Mouse (Mus musculus) cerebellum, adult 2 months (tissue): ENCODE results near the gene Gabrr2. TPM values are rescaled to one million over a fixed set of nuclear protein-coding genes. Genes with fewer than 3 reads are reported as not detected.

Source experiments
- DNase-seq, 2 experiments: peaks; one replicate each; pipeline ENCODE4 v3.0.0; 2021
- H3K27ac ChIP-seq: fragments of 200-500 bp; 2 replicates; pipeline ENCODE4 v1.5.1; 2012; ENCODE audit warnings: low read length, control low read depth, inconsistent platforms; ENCODE audit not compliant: insufficient read depth
- H3K27me3 ChIP-seq: fragments of 200-500 bp; 2 replicates; pipeline ENCODE4 v1.6.1; 2012; ENCODE audit warnings: inconsistent platforms, mild to moderate bottlenecking, low read length, moderate library complexity; ENCODE audit not compliant: control insufficient read depth, insufficient read depth
- H3K4me1 ChIP-seq: fragments of 200-500 bp; 2 replicates; pipeline ENCODE4 v1.6.1; 2011; ENCODE audit warnings: low read length; ENCODE audit not compliant: control insufficient read depth, insufficient read depth
- H3K4me3 ChIP-seq: fragments of 200-500 bp; replicated peaks from 2 replicates; pipeline ENCODE3; 2011; ENCODE audit warnings: mild to moderate bottlenecking, low read depth, low read length, control low read depth; ENCODE audit not compliant: insufficient read depth
- CTCF ChIP-seq: fragments of 200-500 bp; IDR thresholded peaks from 2 replicates; pipeline ENCODE4 v1.5.1; 2011; ENCODE audit warnings: low read depth, mild to moderate bottlenecking, control low read depth, low read length, moderate library complexity, borderline replicate concordance; ENCODE audit not compliant: insufficient read depth
- POLR2A ChIP-seq: fragments of 200-500 bp; IDR thresholded peaks from 2 replicates; pipeline ENCODE4 v1.6.1; 2011; ENCODE audit warnings: low read length, control low read depth, borderline replicate concordance; ENCODE audit not compliant: insufficient read depth
- WGBS: fragments of 180-500 bp; shearing (Covaris S2); methylation state at CpG from one replicate; pipeline ENCODE4 v1.1.7; 2018; 5-methylcytosine and 5-hydroxymethylcytosine counted together
- polyA plus RNA-seq: library from polyadenylated mRNA; depleted of rRNA; stranded (reverse); fragments of >200 nt; gene quantifications from 2 replicates; pipeline ENCODE4 v1.2.3, GENCODE M21; 2012; rRNA removed

Gabrr2 gene
- polyA plus RNA-seq, result 1.6 and 2.0 TPM in 2 replicates

- no peaks in the 10 kb centered on the region for H3K27me3 ChIP-seq
- WGBS, result 63% methylated on average over 4 of the region's 4 CpGs
- DNase-seq, result no peak
- no peak within 1 kb of the TSS for H3K4me3 ChIP-seq
- no peak within 1 kb of the TSS for H3K27ac ChIP-seq
- TF ChIP-seq POLR2A, result no peak
- TF ChIP-seq CTCF, result no peak
- H3K4me1 ChIP-seq, result peaks cover 3% of the 10 kb centered on the region
These were observed at the start of gene Gabrr2 for GRCm38 (mm10) chr4:33062981-33063380. TSS of gene Gabrr2 (plus strand) at chr4:33062999.

- WGBS, result 32% methylated on average over 9 of the region's 9 CpGs
- TF ChIP-seq CTCF (peak; percentile 96), POLR2A (no peak)
- H3K27ac ChIP-seq, result no peak overlapping the region
- H3K4me1 ChIP-seq, result no peaks in the 10 kb centered on the region
- no peaks in the 10 kb centered on the region for H3K27me3 ChIP-seq
- H3K4me3 ChIP-seq, result no peak overlapping the region
- DNase-seq, result peak; percentile 82 to 89
These were observed 44.3 kb upstream of the Gabrr2 start for GRCm38 (mm10) chr4:33018361-33018999.

GRCm38 (mm10) chr4:33024420-33024819, 38.4 kb upstream of the Gabrr2 start:
- Histone ChIP-seq H3K27ac (no peak overlapping the region), H3K27me3 (no peaks in the 10 kb centered on the region), H3K4me3 (no peak overlapping the region), H3K4me1 (peaks cover 6% of the 10 kb centered on the region; the same call in 1 of the 2 replicates)
- WGBS, result 80% methylated on average over 8 of the region's 8 CpGs
- no peak for DNase-seq
- TF ChIP-seq POLR2A (no peak), CTCF (no peak)

GRCm38 (mm10) chr4:33029104-33029503, 33.7 kb upstream of the Gabrr2 start:
- Histone ChIP-seq H3K27me3 (no peaks in the 10 kb centered on the region), H3K27ac (no peak overlapping the region), H3K4me3 (no peak overlapping the region), H3K4me1 (peaks cover 11% of the 10 kb centered on the region; the same call in 1 of the 2 replicates)
- TF ChIP-seq CTCF (no peak), POLR2A (no peak)
- DNase-seq, result no peak
- 88% methylated on average over 7 of the region's 7 CpGs for WGBS

- DNase-seq, result peak; percentile 40 to 80
- Histone ChIP-seq H3K4me3 (peak overlapping the region; percentile 75), H3K27me3 (no peaks in the 10 kb centered on the region), H3K4me1 (peaks cover 13% of the 10 kb centered on the region; the same call in 1 of the 2 replicates), H3K27ac (peak overlapping the region; percentile 97)
- under 1% methylated on average over 55 of the region's 55 CpGs for WGBS
- TF ChIP-seq POLR2A (no peak), CTCF (no peak)
These were observed 32.3 kb upstream of the Gabrr2 start for GRCm38 (mm10) chr4:33030264-33031194.

GRCm38 (mm10) chr4:33031195-33031960, 31.4 kb upstream of the Gabrr2 start, which contains the start of gene Ube2j1:
TSS of gene Ube2j1 (plus strand) at chr4:33031416.
- peak; percentile 91 to 93 for DNase-seq
- Histone ChIP-seq H3K27me3 (no peaks in the 10 kb centered on the region), H3K27ac (peak within 1 kb of the TSS; percentile 97), H3K4me1 (peaks cover 13% of the 10 kb centered on the region; the same call in 1 of the 2 replicates), H3K4me3 (peak within 1 kb of the TSS; percentile 75)
- 1% methylated on average over 111 of the region's 123 CpGs for WGBS
- TF ChIP-seq CTCF, result no peak
- peak; percentile 83 for TF ChIP-seq POLR2A

GRCm38 (mm10) chr4:33032045-33032444, 30.8 kb upstream of the Gabrr2 start:
- peak overlapping the region; percentile 75 for H3K4me3 ChIP-seq
- TF ChIP-seq POLR2A, result no peak
- no peak for TF ChIP-seq CTCF
- H3K4me1 ChIP-seq, result peaks cover 13% of the 10 kb centered on the region; the same call in 1 of the 2 replicates
- peak overlapping the region; percentile 52; the same call in 1 of the 2 replicates for H3K27ac ChIP-seq
- 4% methylated on average over 4 of the region's 4 CpGs for WGBS
- no peak for DNase-seq
- no peaks in the 10 kb centered on the region for H3K27me3 ChIP-seq
